Comparison of ENCODE assay signal across 34 mouse cellular contexts in the genomic region with DNA sequence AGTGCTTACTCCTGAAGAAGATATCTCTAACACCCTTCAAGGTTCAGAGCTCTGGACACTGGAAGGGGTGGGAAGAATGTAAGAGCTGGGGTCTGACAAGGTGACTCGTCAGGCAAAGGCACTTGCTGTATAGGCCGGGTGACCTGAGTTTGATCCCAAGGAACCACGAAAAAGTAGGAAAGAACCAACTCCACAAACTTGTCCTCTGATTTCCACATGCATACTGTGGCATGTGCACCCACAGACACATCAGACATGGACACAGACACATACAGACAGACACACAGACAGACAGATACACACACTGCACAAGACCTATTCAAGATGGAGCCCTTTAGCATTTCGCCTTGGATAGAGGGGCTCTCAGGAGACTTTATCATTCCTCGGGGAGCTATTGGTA.
"Had no signal": no experiment of that assay in that cellular context is flagged by ENCODE, and none has a peak within 500 bp of the region (broad histone marks: within the 10 kb centered on the region; RNA-seq: fewer than 3 reads in every experiment).

No protein-coding gene starts in this region.

- H3K27me3 ChIP-seq: heart, embryonic 12.5 days; heart, embryonic 13.5 days; heart, embryonic 15.5 days; hindbrain, embryonic 12.5 days; hindbrain, embryonic 13.5 days; hindbrain, embryonic 15.5 days; intestine, embryonic 15.5 days; kidney, embryonic 15.5 days had no signal

- H3K36me3 ChIP-seq: intestine, embryonic 15.5 days had no signal

- H3K4me3 ChIP-seq: heart, adult 2 months; heart, embryonic 12.5 days; heart, embryonic 13.5 days; heart, embryonic 15.5 days; hindbrain, embryonic 10.5 days; hindbrain, embryonic 12.5 days; hindbrain, embryonic 13.5 days; hindbrain, embryonic 15.5 days; intestine, embryonic 15.5 days; kidney, embryonic 15.5 days; layer of hippocampus, adult 2 months; left cerebral cortex, adult 2 months had no signal

- H3K9ac ChIP-seq: heart, embryonic 12.5 days; heart, embryonic 13.5 days; heart, embryonic 15.5 days; hindbrain, embryonic 12.5 days; hindbrain, embryonic 13.5 days; hindbrain, embryonic 14.5 days; hindbrain, embryonic 15.5 days; intestine, embryonic 15.5 days; kidney, embryonic 15.5 days had no signal

- DNase-seq: heart, adult 2 months; heart, postnatal 10 days; heart, postnatal 14 days; heart, postnatal 36 days; kidney, adult 11 months; kidney, adult 18-20 months; kidney, adult 2 months; kidney, adult 8-10 months; kidney, adult 9 months; kidney, postnatal 10 days; kidney, postnatal 14 days; kidney, postnatal 25 days; kidney, postnatal 36 days; kidney, postnatal 4 days; layer of hippocampus, adult 9-11 months; layer of hippocampus, postnatal 36 days had no signal

- H3K27ac ChIP-seq: heart, adult 2 months; heart, embryonic 13.5 days; heart, embryonic 15.5 days; hindbrain, embryonic 10.5 days; hindbrain, embryonic 12.5 days; hindbrain, embryonic 13.5 days; hindbrain, embryonic 14.5 days; hindbrain, embryonic 15.5 days; hindbrain, postnatal 0 days; intestine, embryonic 15.5 days; kidney, embryonic 15.5 days; kidney, postnatal 0 days; layer of hippocampus, adult 2 months; left cerebral cortex, adult 2 months had no signal

- H3K4me1 ChIP-seq: hindbrain, embryonic 10.5 days; hindbrain, embryonic 12.5 days; hindbrain, embryonic 13.5 days; hindbrain, embryonic 15.5 days; intestine, embryonic 15.5 days; kidney, embryonic 15.5 days had no signal

- ATAC-seq: hindbrain, embryonic 16.5 days; hindbrain, postnatal 0 days; inflammation-experienced regulatory T-cells, adult 6 months; intestine, embryonic 15.5 days; intestine, embryonic 16.5 days; intestine, postnatal 0 days had no signal

- H3K9me3 ChIP-seq: heart, embryonic 12.5 days; heart, embryonic 13.5 days; heart, embryonic 15.5 days; hindbrain, embryonic 10.5 days; hindbrain, embryonic 12.5 days; hindbrain, embryonic 13.5 days; hindbrain, embryonic 15.5 days; intestine, embryonic 15.5 days; kidney, embryonic 15.5 days had no signal

- H3K4me2 ChIP-seq: heart, embryonic 12.5 days; heart, embryonic 13.5 days; heart, embryonic 15.5 days; hindbrain, embryonic 12.5 days; hindbrain, embryonic 13.5 days; hindbrain, embryonic 14.5 days; hindbrain, embryonic 15.5 days; intestine, embryonic 15.5 days; kidney, embryonic 15.5 days had no signal
